Mouse (Mus musculus) limb, embryonic 10.5 days (tissue): ENCODE measurements around the gene Snta1. TPM values are rescaled to one million over a fixed set of nuclear protein-coding genes. Genes with fewer than 3 reads are reported as not detected.

Experiments used
- DNase-seq: peaks from one replicate; pipeline ENCODE4 v3.0.0-alpha.2; 2017; ENCODE audit warnings: low spot score
- H3K27ac ChIP-seq: fragments of 300-500 bp; sonication (generic); 2 replicates; pipeline ENCODE4 v1.5.1; 2016; ENCODE audit warnings: mild to moderate bottlenecking
- H3K27me3 ChIP-seq: fragments of 300-500 bp; sonication (generic); 2 replicates; pipeline ENCODE4 v1.6.1; 2016; ENCODE audit warnings: low read depth, mild to moderate bottlenecking; ENCODE audit not compliant: poor library complexity, severe bottlenecking
- H3K36me3 ChIP-seq: fragments of 300-500 bp; sonication (generic); 2 replicates; pipeline ENCODE4 v1.6.1; 2016; ENCODE audit warnings: mild to moderate bottlenecking, moderate library complexity
- H3K4me1 ChIP-seq: fragments of 300-500 bp; sonication (generic); 2 replicates; pipeline ENCODE4 v1.6.1; 2016
- H3K4me3 ChIP-seq: fragments of 300-500 bp; sonication (generic); 2 replicates; pipeline ENCODE4 v1.5.1; 2016; ENCODE audit warnings: mild to moderate bottlenecking, moderate library complexity
- H3K9me3 ChIP-seq: fragments of 300-500 bp; sonication (generic); replicated peaks from 2 replicates; pipeline ENCODE4 v1.6.1; 2016; ENCODE audit warnings: mild to moderate bottlenecking
- WGBS: fragments of 180-500 bp; shearing (Covaris S2); methylation state at CpG from one replicate; pipeline ENCODE4 v1.1.7; 2016; 5-methylcytosine and 5-hydroxymethylcytosine counted together
- polyA plus RNA-seq: library from polyadenylated mRNA; unstranded; fragments of >200 nt; fragmentation: Nextera tagmentation; extraction: Ambion mirVana; gene quantifications from 2 replicates; pipeline ENCODE4 v1.2.1, GENCODE M21; 2016

The Snta1 gene
- polyA plus RNA-seq, 1 experiment from 2014 or later: 3.2 TPM

GRCm38 (mm10) chr2:154418001-154418400 lies 10.1 kb upstream of the Snta1 start:
- no peaks in the 10 kb centered on the region for H3K9me3 ChIP-seq
- no peak overlapping the region for H3K27ac ChIP-seq
- no peak for DNase-seq
- no peak overlapping the region for H3K4me3 ChIP-seq
- WGBS: 91% methylated on average over 7 of the region's 7 CpGs
- H3K4me1 ChIP-seq: peaks cover 13% of the 10 kb centered on the region
- no peaks in the 10 kb centered on the region for H3K36me3 ChIP-seq
- H3K27me3 ChIP-seq: peaks cover 8% of the 10 kb centered on the region; the same call in 1 of the 2 replicates

GRCm38 (mm10) chr2:154417107-154417506 lies 9.2 kb upstream of the Snta1 start:
- no peaks in the 10 kb centered on the region for H3K36me3 ChIP-seq
- DNase-seq: peak; percentile 86
- H3K4me1 ChIP-seq: peaks cover 13% of the 10 kb centered on the region
- WGBS: 6% methylated on average over 3 of the region's 3 CpGs
- no peaks in the 10 kb centered on the region for H3K9me3 ChIP-seq
- peaks cover 3% of the 10 kb centered on the region; the same call in 1 of the 2 replicates for H3K27me3 ChIP-seq
- H3K27ac ChIP-seq: no peak overlapping the region
- H3K4me3 ChIP-seq: no peak overlapping the region

GRCm38 (mm10) chr2:154412018-154412666 lies 4.2 kb upstream of the Snta1 start:
- WGBS: 67% methylated on average over 7 of the region's 7 CpGs
- Histone ChIP-seq H3K4me1 (peaks cover 12% of the 10 kb centered on the region), H3K9me3 (no peaks in the 10 kb centered on the region), H3K27me3 (peaks cover 33% of the 10 kb centered on the region), H3K4me3 (no peak overlapping the region), H3K27ac (no peak overlapping the region), H3K36me3 (no peaks in the 10 kb centered on the region)
- no peak for DNase-seq

- Histone ChIP-seq H3K4me3 (no peak overlapping the region), H3K27me3 (peaks cover 44% of the 10 kb centered on the region), H3K9me3 (no peaks in the 10 kb centered on the region), H3K4me1 (peaks cover 20% of the 10 kb centered on the region), H3K36me3 (no peaks in the 10 kb centered on the region), H3K27ac (no peak overlapping the region)
- WGBS: 58% methylated on average over 2 of the region's 2 CpGs
- DNase-seq: no peak
Measured at GRCm38 (mm10) chr2:154410355-154410754, 2.5 kb upstream of the Snta1 start.

- Histone ChIP-seq H3K27me3 (peaks cover 50% of the 10 kb centered on the region), H3K9me3 (no peaks in the 10 kb centered on the region), H3K27ac (peak overlapping the region; percentile 76), H3K4me1 (peaks cover 24% of the 10 kb centered on the region), H3K36me3 (no peaks in the 10 kb centered on the region), H3K4me3 (peak overlapping the region; percentile 68)
- WGBS: 32% methylated on average over 11 of the region's 11 CpGs
- peak; percentile 32 for DNase-seq
Measured at GRCm38 (mm10) chr2:154407063-154407642, 746 bp downstream of the Snta1 start.

GRCm38 (mm10) chr2:154405447-154405994 lies 2.4 kb downstream of the Snta1 start:
- Histone ChIP-seq H3K4me3 (no peak overlapping the region), H3K27me3 (peaks cover 45% of the 10 kb centered on the region), H3K9me3 (no peaks in the 10 kb centered on the region), H3K36me3 (no peaks in the 10 kb centered on the region), H3K4me1 (peaks cover 24% of the 10 kb centered on the region), H3K27ac (no peak overlapping the region)
- WGBS: 70% methylated on average over 5 of the region's 5 CpGs
- DNase-seq: no peak

- Histone ChIP-seq H3K4me3 (no peak overlapping the region), H3K27me3 (peaks cover 24% of the 10 kb centered on the region), H3K27ac (no peak overlapping the region), H3K4me1 (peaks cover 19% of the 10 kb centered on the region), H3K9me3 (no peaks in the 10 kb centered on the region), H3K36me3 (no peaks in the 10 kb centered on the region)
- DNase-seq: no peak
- WGBS: 76% methylated on average over 7 of the region's 7 CpGs
Measured at GRCm38 (mm10) chr2:154402811-154403210, 5.1 kb downstream of the Snta1 start.

GRCm38 (mm10) chr2:154401976-154402375 lies 5.9 kb downstream of the Snta1 start:
- 59% methylated on average over 1 of the region's 1 CpGs for WGBS
- Histone ChIP-seq H3K4me3 (no peak overlapping the region), H3K27ac (no peak overlapping the region)

GRCm38 (mm10) chr2:154399325-154399724 lies 8.6 kb downstream of the Snta1 start:
- Histone ChIP-seq H3K27me3 (0 out of 2 replicates have a peak, but pooled peaks cover 6% of the 10 kb centered on the region), H3K9me3 (no peaks in the 10 kb centered on the region), H3K4me3 (no peak overlapping the region), H3K27ac (no peak overlapping the region), H3K4me1 (0 out of 2 replicates have a peak, but pooled peaks cover 3% of the 10 kb centered on the region), H3K36me3 (no peaks in the 10 kb centered on the region)
- DNase-seq: no peak
- WGBS: 85% methylated on average over 2 of the region's 2 CpGs

More at GRCm38 (mm10) chr2:154401976-154402375, 5.9 kb downstream of the Snta1 start:
- Histone ChIP-seq H3K36me3 (no peaks in the 10 kb centered on the region), H3K27me3 (peaks cover 15% of the 10 kb centered on the region), H3K4me1 (peaks cover 12% of the 10 kb centered on the region; the same call in 1 of the 2 replicates), H3K9me3 (no peaks in the 10 kb centered on the region)
- DNase-seq: no peak

- no peaks in the 10 kb centered on the region for H3K4me1 ChIP-seq
- WGBS: 90% methylated on average over 7 of the region's 7 CpGs
- DNase-seq: no peak
- no peak overlapping the region for H3K4me3 ChIP-seq
- no peaks in the 10 kb centered on the region for H3K36me3 ChIP-seq
- no peak overlapping the region for H3K27ac ChIP-seq
- no peaks in the 10 kb centered on the region for H3K9me3 ChIP-seq
- H3K27me3 ChIP-seq: no peaks in the 10 kb centered on the region
Measured at GRCm38 (mm10) chr2:154398267-154398666, 9.6 kb downstream of the Snta1 start.

- Histone ChIP-seq H3K9me3 (no peaks in the 10 kb centered on the region), H3K4me1 (no peaks in the 10 kb centered on the region), H3K27ac (no peak overlapping the region), H3K4me3 (no peak overlapping the region), H3K27me3 (no peaks in the 10 kb centered on the region), H3K36me3 (no peaks in the 10 kb centered on the region)
- 87% methylated on average over 2 of the region's 2 CpGs for WGBS
- DNase-seq: no peak
Measured at GRCm38 (mm10) chr2:154396529-154396928, 11.4 kb downstream of the Snta1 start.

GRCm38 (mm10) chr2:154394602-154395001 lies 13.3 kb downstream of the Snta1 start:
- no peak overlapping the region for H3K27ac ChIP-seq
- no peak for DNase-seq
- no peak overlapping the region for H3K4me3 ChIP-seq
- WGBS: 83% methylated on average over 3 of the region's 3 CpGs
- no peaks in the 10 kb centered on the region for H3K4me1 ChIP-seq
- H3K9me3 ChIP-seq: no peaks in the 10 kb centered on the region
- H3K36me3 ChIP-seq: no peaks in the 10 kb centered on the region
- H3K27me3 ChIP-seq: no peaks in the 10 kb centered on the region

- Histone ChIP-seq H3K27me3 (no peaks in the 10 kb centered on the region), H3K4me3 (no peak overlapping the region), H3K27ac (no peak overlapping the region), H3K4me1 (no peaks in the 10 kb centered on the region), H3K36me3 (no peaks in the 10 kb centered on the region), H3K9me3 (no peaks in the 10 kb centered on the region)
- DNase-seq: no peak
- 81% methylated on average over 11 of the region's 11 CpGs for WGBS
Measured at GRCm38 (mm10) chr2:154390180-154390964, 17.5 kb downstream of the Snta1 start.
